Mouse (Mus musculus): ENCODE results near the gene Wwtr1. TPM values are rescaled to one million over a fixed set of nuclear protein-coding genes. Genes with fewer than 3 reads are reported as not detected.

Wwtr1 gene
- total RNA-seq, 2 experiments from 2014 or later = 28.3 to 33.1 TPM

DNA sequence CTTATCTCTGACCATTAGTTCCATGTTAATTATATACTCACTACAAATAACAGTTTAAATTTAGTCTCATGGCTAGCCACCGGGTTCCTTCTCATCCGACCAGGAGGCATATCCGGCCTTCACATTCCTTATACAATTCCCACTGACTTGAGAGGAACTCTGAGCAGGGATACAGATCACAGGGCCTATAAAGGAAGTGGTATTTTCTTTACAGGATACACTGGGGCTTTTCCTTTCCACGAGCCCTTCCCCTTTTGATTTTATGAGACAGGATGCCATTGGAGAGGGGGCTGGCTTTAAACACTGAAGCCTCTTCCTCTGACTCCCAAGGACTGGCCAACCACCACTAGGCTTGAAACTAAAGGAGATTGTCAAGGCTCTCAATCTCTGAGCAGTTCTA, 59.6 kb downstream of the Wwtr1 start:
- DNase-seq = no peak

- no peak for DNase-seq
Measured at GRCm38 (mm10) chr3:57515044-57515443, 60.7 kb downstream of the Wwtr1 start.

GRCm38 (mm10) chr3:57511816-57512586, 63.7 kb downstream of the Wwtr1 start:
- DNase-seq = no peak

DNA sequence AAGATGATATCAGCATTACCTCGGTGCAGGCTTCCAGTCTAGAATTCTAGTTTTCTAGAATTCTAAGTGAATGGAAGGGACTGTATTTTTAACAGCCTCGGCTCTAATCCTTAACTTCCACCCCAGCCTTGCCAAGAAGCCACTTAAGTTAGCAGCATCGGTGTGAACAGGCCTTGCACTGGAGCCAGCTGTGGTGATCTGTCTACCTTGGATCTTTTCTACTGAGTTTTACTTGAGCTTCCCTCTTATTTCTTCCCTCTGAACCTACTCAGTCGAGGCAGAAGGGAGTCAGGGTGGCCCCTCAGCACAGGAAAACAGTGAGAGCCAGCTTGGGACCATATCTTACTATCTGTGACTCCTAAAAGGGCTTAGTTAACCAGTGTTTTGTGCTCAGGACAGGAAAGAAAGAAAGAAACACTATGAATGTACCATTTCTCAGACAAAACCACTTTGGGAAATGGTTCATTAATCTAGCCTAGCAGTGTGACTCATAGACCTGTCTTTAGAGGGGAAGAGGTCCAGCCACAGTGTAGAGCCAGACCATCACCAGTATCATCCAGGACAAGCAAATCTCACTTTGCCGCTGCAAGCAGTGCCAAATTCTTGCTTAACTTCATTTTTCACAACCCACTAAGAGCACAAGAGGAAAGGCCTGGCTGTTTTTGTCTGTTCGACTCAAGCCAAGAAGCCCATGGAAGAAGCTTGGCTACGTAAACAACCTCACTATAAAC, 65.6 kb downstream of the Wwtr1 start:
- DNase-seq = peak; percentile 55

- DNase-seq = peak; percentile 73
Measured at GRCm38 (mm10) chr3:57505991-57506390, 69.7 kb downstream of the Wwtr1 start.

- DNase-seq = peak; percentile 44
Measured at GRCm38 (mm10) chr3:57504756-57505155, 71.0 kb downstream of the Wwtr1 start.

DNA sequence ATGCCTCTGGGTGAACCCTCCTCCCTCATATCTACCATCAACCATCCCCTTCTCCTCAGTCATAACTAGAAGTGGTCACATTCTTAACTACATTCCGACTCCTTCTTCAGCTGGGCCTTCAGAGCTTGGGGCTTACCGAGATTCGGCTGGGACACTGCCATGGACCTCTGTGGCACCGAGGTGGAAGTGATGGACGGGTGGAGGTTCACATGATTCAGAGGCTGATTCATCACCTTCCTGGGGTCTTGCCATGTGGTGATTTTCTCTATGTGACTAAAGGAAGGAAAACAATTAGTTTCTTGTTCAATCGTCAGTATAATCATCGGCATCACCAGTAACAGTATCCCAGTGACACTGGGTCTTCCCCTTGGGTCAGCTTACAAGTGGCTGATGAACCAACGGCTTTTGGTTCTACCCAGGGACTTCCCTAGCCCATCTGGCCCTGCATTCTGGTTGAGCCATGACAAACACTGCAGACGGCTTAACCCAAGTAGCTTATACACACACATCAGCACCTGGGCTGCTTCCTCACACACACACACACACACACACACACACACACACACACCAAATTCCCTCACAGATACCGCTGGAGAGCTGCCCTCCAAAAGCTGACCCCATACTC, 74.0 kb downstream of the Wwtr1 start:
- no peak for DNase-seq

DNA sequence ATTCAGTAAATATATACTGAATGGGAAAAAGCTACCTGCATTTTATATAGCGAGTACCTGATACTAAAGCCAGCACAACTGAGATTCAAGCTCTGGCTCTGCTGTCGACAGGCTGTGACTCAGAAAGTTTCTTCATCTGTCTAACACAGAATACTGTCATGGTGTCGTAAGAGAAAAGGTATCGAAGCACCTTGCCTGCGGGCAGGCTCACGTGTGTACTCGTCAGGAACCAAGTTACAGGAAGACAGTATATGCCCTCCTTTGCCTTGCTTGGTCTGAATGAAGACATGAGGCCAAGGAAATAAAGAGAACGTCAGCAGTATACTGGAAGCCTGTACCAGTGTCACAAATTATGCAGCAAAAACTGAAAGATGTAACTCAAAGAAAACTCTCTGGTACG, 74.9 kb downstream of the Wwtr1 start:
- DNase-seq = no peak

DNA sequence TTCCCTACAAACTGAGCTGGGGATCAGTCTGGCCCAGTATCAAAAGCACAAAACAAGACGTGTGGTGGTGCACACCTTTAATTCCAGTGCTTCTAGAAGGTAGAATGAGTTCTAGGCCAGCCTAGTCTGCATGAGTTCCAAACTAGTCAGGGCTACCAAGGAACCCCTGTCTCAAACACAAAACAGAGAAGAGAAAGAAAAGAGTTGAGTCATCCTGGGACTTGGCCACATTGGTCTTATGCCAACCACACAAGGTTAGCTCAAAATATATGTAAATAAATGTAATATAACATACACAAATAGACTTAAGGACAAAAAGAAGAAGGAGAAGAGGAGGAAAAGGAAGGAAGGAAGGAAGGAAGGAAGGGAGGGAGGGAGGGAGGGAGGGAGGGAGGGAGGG, 77.9 kb downstream of the Wwtr1 start:
- no peak for DNase-seq

- no peak for DNase-seq
Measured at GRCm38 (mm10) chr3:57496428-57496827, 79.3 kb downstream of the Wwtr1 start.

GRCm38 (mm10) chr3:57487455-57488153, 88.1 kb downstream of the Wwtr1 start:
- DNase-seq = peak; percentile 23

DNA sequence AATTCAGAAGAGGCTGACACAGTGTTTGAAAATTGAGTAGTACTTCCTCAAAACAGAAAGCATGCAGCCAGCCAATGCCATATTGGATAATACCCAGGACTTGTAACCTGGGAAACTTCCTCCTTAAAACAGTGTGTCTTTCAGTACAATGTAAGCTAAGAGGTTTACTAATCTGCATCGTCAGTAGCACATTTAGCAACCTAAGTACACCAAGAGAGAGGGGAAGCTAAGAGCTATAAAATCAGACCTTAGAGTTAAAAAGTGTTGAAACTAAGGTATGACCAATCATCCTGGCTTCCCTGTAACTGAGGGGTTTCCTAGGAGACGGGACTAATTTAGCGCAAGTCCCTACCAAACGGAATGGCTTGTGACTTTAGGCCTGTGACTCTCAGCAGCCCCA, 89.6 kb downstream of the Wwtr1 start:
- no peak for DNase-seq

DNA sequence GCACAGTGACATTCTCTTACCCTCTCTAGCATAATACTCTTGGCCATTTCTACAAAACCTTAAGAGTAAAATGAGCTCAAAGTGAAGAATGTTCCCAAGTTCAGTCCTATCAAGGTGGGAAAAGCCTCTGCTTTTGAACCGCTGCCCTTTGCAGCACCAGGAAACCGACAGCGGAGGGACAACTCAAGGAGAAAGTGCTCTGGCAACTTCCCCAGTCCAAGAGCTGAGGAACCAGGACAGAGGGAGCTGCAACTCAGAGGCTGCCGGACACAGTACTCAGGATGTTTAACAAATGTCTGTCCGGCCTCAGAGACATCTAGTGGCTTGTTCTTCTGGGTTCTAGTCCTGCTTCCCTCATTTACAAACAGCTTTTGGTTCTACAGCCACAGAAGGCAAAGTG, 93.7 kb downstream of the Wwtr1 start:
- DNase-seq = no peak

DNA sequence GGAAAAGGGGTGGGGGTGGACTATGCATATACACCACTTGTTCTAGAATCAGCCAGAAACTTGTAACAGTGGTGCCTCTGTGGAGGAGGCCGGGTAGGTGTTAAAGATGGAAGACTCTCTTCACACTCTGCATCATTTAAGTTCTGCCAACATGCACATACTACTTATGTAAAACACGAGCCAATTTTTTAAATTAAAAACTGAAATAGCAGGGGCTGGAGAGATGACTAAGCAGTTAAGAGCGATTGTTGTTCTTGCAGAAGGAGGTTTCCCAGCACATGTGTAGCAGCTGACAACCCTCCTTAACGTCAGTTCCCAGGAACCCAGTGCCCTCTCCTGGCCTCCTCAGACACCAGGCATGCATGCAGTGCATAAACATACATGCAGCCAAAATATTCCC, 95.1 kb downstream of the Wwtr1 start:
- DNase-seq = no peak

- no peak for DNase-seq
Measured at GRCm38 (mm10) chr3:57474421-57474820, 101.3 kb downstream of the Wwtr1 start.

DNA sequence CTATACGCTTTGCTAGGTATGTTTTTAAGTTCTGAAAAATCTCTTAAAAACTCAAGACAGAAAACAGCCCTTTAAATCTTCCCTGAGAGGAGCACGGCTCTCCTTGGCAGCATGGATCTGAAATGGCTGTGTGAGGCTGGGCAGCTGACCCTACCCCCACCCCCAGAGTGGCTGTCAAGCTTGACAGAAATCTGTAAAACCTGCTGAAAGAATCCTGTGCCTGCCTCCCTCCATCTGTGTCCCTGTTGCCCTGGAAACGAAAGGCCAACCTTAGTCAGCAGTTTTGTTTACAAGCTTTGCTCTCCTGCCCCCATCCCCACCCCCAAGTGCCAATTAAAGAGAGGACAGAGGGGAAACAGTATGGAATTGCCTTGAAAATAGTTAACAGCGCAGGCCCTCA, 103.3 kb downstream of the Wwtr1 start:
- DNase-seq = no peak

DNA sequence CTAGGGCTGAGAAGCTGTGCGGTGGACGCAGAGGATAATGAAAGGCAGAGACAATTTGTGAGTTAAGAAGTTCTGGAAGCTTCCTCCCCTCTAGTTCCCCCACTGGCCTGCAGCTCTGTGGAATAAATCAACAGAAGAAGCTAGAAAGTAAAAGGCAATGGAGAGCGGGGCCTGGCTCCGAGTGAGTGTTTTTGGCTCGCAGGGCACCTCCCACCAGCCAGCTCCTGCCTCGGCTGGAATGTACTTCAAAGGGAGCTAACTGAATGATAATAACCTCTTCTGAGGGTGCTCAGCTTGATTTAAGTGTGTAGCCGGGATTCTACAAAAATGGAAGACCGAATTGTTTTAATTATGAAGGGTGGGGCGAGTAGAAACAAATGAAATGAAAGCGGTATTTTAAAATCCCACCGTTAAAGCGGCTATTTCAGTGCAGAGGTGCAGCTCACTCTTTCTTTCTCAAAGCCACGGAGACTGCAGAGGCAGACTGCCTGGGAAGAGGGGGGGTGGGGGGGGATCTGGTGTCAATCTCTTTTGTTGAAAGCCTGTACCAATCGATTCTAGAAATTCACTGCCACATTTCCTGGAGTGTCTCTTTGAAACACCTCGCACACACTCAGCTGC, 104.6 kb downstream of the Wwtr1 start:
- DNase-seq = peak; percentile 26

GRCm38 (mm10) chr3:57470326-57470725, 105.4 kb downstream of the Wwtr1 start:
- peak; percentile 40 for DNase-seq

- DNase-seq = no peak
Measured at GRCm38 (mm10) chr3:57469325-57469724, 106.4 kb downstream of the Wwtr1 start.

DNA sequence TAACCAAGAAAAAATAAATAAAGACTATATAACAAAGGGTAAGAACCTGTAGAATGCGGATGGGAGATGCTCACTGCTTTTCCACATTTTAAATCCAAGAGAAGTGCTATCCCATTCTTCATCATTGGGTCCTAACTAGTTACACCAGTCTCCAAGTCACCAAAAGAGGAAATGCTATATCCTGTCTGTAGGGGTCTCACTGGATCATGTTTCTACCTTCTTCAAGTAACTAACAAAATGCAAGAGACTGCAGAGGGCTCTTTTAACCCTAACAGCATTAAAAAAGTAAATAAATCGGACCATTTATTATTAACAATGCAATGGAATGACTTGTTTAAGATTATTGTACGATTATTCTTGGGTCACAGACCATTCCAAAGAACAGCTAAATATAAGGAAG, 109.4 kb downstream of the Wwtr1 start:
- DNase-seq = no peak

DNA sequence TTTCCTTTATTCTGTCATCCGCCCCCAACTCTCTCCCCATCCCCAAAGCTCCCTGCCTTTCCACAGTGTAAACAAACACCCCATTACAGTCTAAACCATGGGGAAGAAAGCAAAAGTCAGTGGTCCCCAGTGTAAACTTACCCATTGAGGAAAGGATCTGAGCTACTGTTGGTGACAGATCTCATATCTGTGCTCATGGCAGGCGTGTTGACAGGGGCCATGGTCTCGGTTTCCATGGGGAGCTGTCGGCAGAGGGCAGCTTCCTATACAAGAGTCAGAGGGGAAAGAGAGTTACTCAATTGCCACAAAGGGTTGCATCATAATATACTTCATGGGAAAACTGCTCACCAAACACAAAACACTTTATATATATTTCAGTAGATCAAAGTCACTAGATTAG, 112.4 kb downstream of the Wwtr1 start:
- no peak for DNase-seq

DNA sequence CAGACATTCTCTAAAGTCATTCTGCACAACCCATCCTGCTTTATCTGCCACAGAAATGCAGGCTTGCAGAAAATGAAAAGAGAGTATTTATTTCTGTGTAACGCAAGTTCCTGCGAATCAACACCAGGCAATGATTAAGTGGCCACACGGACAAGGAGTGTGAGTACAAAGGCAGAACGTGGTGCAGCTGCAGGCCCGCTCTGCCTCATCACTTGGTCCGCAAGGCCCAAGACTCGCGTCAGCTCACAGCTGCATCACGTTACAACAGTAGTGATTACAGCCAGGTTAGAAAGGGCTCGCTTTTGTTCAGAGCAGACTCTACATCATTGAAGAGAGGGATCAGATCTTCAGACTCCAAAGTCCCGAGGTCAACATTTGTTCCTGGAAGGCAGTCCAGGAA, 117.1 kb downstream of the Wwtr1 start:
- no peak for DNase-seq

Data from gastrocnemius, postnatal 25 days (tissue).